In genomic region chr4:125324495-125324894, GRCm38 (mm10) we compare ENCODE assay signal across 24 mouse cellular contexts.
A peak's percentile ranks its signal among the peaks of the same experiment; 100 is the strongest.
DNase-seq lines count a peak whose midpoint lies in the region; ATAC-seq and TF ChIP-seq lines count a peak whose summit lies in the region.
"Had no signal": no experiment of that assay in that cellular context is flagged by ENCODE, and none has a peak within 500 bp of the region (broad histone marks: within the 10 kb centered on the region; RNA-seq: fewer than 3 reads in every experiment).

No protein-coding gene starts in this region.

- ATAC-seq in forebrain, embryonic 12.5 days (ENCODE audit: low FRiP score), result 0 out of 2 replicates have a peak, but pooled peaks have one; percentile 51
- no peak for ATAC-seq in midbrain, embryonic 13.5 days
- no peak for ATAC-seq in midbrain, embryonic 16.5 days
- ATAC-seq in forebrain, embryonic 15.5 days (replicated peaks), result peak; percentile 32; the same call in 1 of the 2 replicates
- peak; percentile 23; the same call in 1 of the 2 replicates for ATAC-seq in forebrain, postnatal 0 days
- ATAC-seq: activated CD4-positive, CD25-positive, alpha-beta regulatory T cell, adult 4 months; CD4-positive, CD25-positive, alpha-beta regulatory T cell, adult 4 months; Patski had no signal

- H3K4me1 ChIP-seq in forebrain, embryonic 12.5 days, result no peaks in the 10 kb centered on the region; the same call in 1 of the 2 replicates
- peaks cover 4% of the 10 kb centered on the region for H3K4me1 ChIP-seq in forebrain, embryonic 10.5 days
- H3K4me1 ChIP-seq in midbrain, embryonic 13.5 days (replicated peaks), result no peaks in the 10 kb centered on the region; the same call in 1 of the 2 replicates
- H3K4me1 ChIP-seq in midbrain, embryonic 16.5 days (ENCODE audit: control insufficient read depth, insufficient read depth, low read length), result no peaks in the 10 kb centered on the region
- H3K4me1 ChIP-seq in forebrain, embryonic 15.5 days, result peaks cover 11% of the 10 kb centered on the region
- H3K4me1 ChIP-seq in forebrain, postnatal 0 days (ENCODE audit: insufficient read depth), result no peaks in the 10 kb centered on the region
- H3K4me1 ChIP-seq: embryonic facial prominence, embryonic 10.5 days; embryonic facial prominence, embryonic 12.5 days had no signal

- no peak overlapping the region for H3K4me3 ChIP-seq in forebrain, embryonic 12.5 days (replicated peaks)
- H3K4me3 ChIP-seq in forebrain, embryonic 10.5 days, result no peak overlapping the region
- no peak overlapping the region for H3K4me3 ChIP-seq in midbrain, embryonic 13.5 days (replicated peaks)
- H3K4me3 ChIP-seq in midbrain, embryonic 16.5 days (ENCODE audit: low read depth, low read length), result no peak overlapping the region
- no peak overlapping the region for H3K4me3 ChIP-seq in forebrain, embryonic 15.5 days
- H3K4me3 ChIP-seq in forebrain, postnatal 0 days (ENCODE audit: low read depth, low read length), result no peak overlapping the region
- H3K4me3 ChIP-seq: embryonic facial prominence, embryonic 10.5 days; embryonic facial prominence, embryonic 12.5 days had no signal

- no peaks in the 10 kb centered on the region for H3K36me3 ChIP-seq in forebrain, embryonic 12.5 days (replicated peaks)
- no peaks in the 10 kb centered on the region for H3K36me3 ChIP-seq in forebrain, embryonic 10.5 days (replicated peaks)
- no peaks in the 10 kb centered on the region for H3K36me3 ChIP-seq in midbrain, embryonic 13.5 days
- no peaks in the 10 kb centered on the region for H3K36me3 ChIP-seq in midbrain, embryonic 16.5 days (ENCODE audit: control insufficient read depth, insufficient read depth, low read length)
- H3K36me3 ChIP-seq in forebrain, embryonic 15.5 days, result no peaks in the 10 kb centered on the region
- H3K36me3 ChIP-seq in forebrain, postnatal 0 days (ENCODE audit: insufficient read depth), result no peaks in the 10 kb centered on the region
- H3K36me3 ChIP-seq: embryonic facial prominence, embryonic 10.5 days; embryonic facial prominence, embryonic 12.5 days; G1E had no signal

- H3K27me3 ChIP-seq in forebrain, embryonic 12.5 days, result peaks cover 24% of the 10 kb centered on the region; the same call in 1 of the 2 replicates
- peaks cover 22% of the 10 kb centered on the region; the same call in 1 of the 2 replicates for H3K27me3 ChIP-seq in forebrain, embryonic 10.5 days (ENCODE audit: poor library complexity, severe bottlenecking)
- H3K27me3 ChIP-seq in midbrain, embryonic 13.5 days, result no peaks in the 10 kb centered on the region
- H3K27me3 ChIP-seq in midbrain, embryonic 16.5 days (ENCODE audit: control insufficient read depth, insufficient read depth, low read depth, low read length), result no peaks in the 10 kb centered on the region
- no peaks in the 10 kb centered on the region for H3K27me3 ChIP-seq in forebrain, embryonic 15.5 days
- no peaks in the 10 kb centered on the region for H3K27me3 ChIP-seq in forebrain, postnatal 0 days (ENCODE audit: insufficient read depth, low read length)
- H3K27me3 ChIP-seq: embryonic facial prominence, embryonic 12.5 days had no signal

- no peak for DNase-seq in forebrain, embryonic 10.5 days (ENCODE audit: extremely low spot score, low spot score)
- DNase-seq in forebrain, postnatal 0 days, result no peak
- no peak for DNase-seq in lung, postnatal 4 days
- DNase-seq in embryo, embryonic 10 days (ENCODE audit: low spot score), result no peak
- DNase-seq: adrenal gland, adult 8-10 months; adrenal gland, postnatal 14 days; adrenal gland, postnatal 36 days; B cell, adult 2 months; cerebellum, adult 11 months; cerebellum, adult 18-20 months; cerebellum, adult 8-10 months; cerebellum, adult 9-11 months; cerebellum, postnatal 14 days; cerebellum, postnatal 36 days had no signal

- no peak overlapping the region for H3K4me2 ChIP-seq in forebrain, embryonic 12.5 days
- H3K4me2 ChIP-seq in midbrain, embryonic 13.5 days (replicated peaks), result no peak overlapping the region
- no peak overlapping the region for H3K4me2 ChIP-seq in midbrain, embryonic 16.5 days (ENCODE audit: low read length)
- no peak overlapping the region for H3K4me2 ChIP-seq in forebrain, embryonic 15.5 days (replicated peaks)
- no peak overlapping the region for H3K4me2 ChIP-seq in forebrain, postnatal 0 days (ENCODE audit: low read depth)
- H3K4me2 ChIP-seq: embryonic facial prominence, embryonic 12.5 days had no signal

- TF ChIP-seq CTCF in forebrain, postnatal 0 days (IDR thresholded peaks at IDR 0.05; ENCODE audit: low read depth), result no peak

- H3K9me3 ChIP-seq in forebrain, embryonic 12.5 days, result no peaks in the 10 kb centered on the region
- H3K9me3 ChIP-seq in forebrain, embryonic 10.5 days, result no peaks in the 10 kb centered on the region
- no peaks in the 10 kb centered on the region for H3K9me3 ChIP-seq in midbrain, embryonic 13.5 days
- H3K9me3 ChIP-seq in midbrain, embryonic 16.5 days (replicated peaks; ENCODE audit: control insufficient read depth, low read length, poor library complexity, severe bottlenecking), result no peaks in the 10 kb centered on the region
- H3K9me3 ChIP-seq in forebrain, embryonic 15.5 days, result no peaks in the 10 kb centered on the region
- H3K9me3 ChIP-seq in forebrain, postnatal 0 days (ENCODE audit: low read length), result no peaks in the 10 kb centered on the region
- H3K9me3 ChIP-seq: embryonic facial prominence, embryonic 10.5 days; embryonic facial prominence, embryonic 12.5 days had no signal

- H3K27ac ChIP-seq in forebrain, embryonic 12.5 days, result peak overlapping the region; percentile 54
- H3K27ac ChIP-seq in forebrain, embryonic 10.5 days, result no peak overlapping the region
- H3K27ac ChIP-seq in midbrain, embryonic 13.5 days, result 0 out of 2 replicates have a peak overlapping the region, but pooled peaks have one; percentile 1
- no peak overlapping the region for H3K27ac ChIP-seq in midbrain, embryonic 16.5 days (ENCODE audit: low read length)
- peak overlapping the region; percentile 40; the same call in 1 of the 2 replicates for H3K27ac ChIP-seq in forebrain, embryonic 15.5 days (replicated peaks)
- H3K27ac ChIP-seq in forebrain, postnatal 0 days (ENCODE audit: low read depth, low read length), result no peak overlapping the region
- H3K27ac ChIP-seq: embryonic facial prominence, embryonic 10.5 days; embryonic facial prominence, embryonic 12.5 days had no signal

- H3K9ac ChIP-seq in forebrain, embryonic 12.5 days, result no peak overlapping the region
- H3K9ac ChIP-seq in midbrain, embryonic 13.5 days (replicated peaks), result no peak overlapping the region
- no peak overlapping the region for H3K9ac ChIP-seq in midbrain, embryonic 16.5 days (ENCODE audit: low read depth, low read length)
- no peak overlapping the region for H3K9ac ChIP-seq in forebrain, embryonic 15.5 days (replicated peaks)
- no peak overlapping the region for H3K9ac ChIP-seq in forebrain, postnatal 0 days
- H3K9ac ChIP-seq: embryonic facial prominence, embryonic 12.5 days had no signal

- 57% methylated on average over 3 of the region's 3 CpGs for WGBS in forebrain, embryonic 12.5 days
- 81% methylated on average over 3 of the region's 3 CpGs for WGBS in forebrain, embryonic 10.5 days
- 74% methylated on average over 3 of the region's 3 CpGs for WGBS in midbrain, embryonic 13.5 days
- 68% methylated on average over 3 of the region's 3 CpGs for WGBS in midbrain, embryonic 16.5 days
- WGBS in forebrain, embryonic 15.5 days, result 54% methylated on average over 3 of the region's 3 CpGs
- WGBS in forebrain, postnatal 0 days, result 46% methylated on average over 3 of the region's 3 CpGs

Comparison
In these comparisons a context has a peak if more than half of its experiments do, and no peak if none do; other contexts are left out.
1. H3K27ac ChIP-seq: peak in forebrain, embryonic 12.5 days (single experiment), midbrain, embryonic 13.5 days (single experiment) and forebrain, embryonic 15.5 days (single experiment); none in forebrain, embryonic 10.5 days (single experiment), midbrain, embryonic 16.5 days (single experiment) and forebrain, postnatal 0 days (single experiment).
2. ATAC-seq: peak in forebrain, embryonic 12.5 days (single experiment), forebrain, embryonic 15.5 days (single experiment) and forebrain, postnatal 0 days (single experiment); none in midbrain, embryonic 13.5 days (single experiment) and midbrain, embryonic 16.5 days (single experiment).